Mouse (Mus musculus) c-Kit-positive CD71-negative TER-119-negative erythroid progenitor cells, embryonic 14.5 days (primary cell): ENCODE data around the gene Gm43552.
"Not testable (repeated sequence)": the region's sequence is repeated elsewhere in the genome, so short reads cannot be mapped to it uniquely, and the experiment has no call there.

Experiments
- DNase-seq: peaks from one replicate; pipeline ENCODE4 v3.0.0-alpha.2; 2013; ENCODE audit warnings: low read depth

Gene Gm43552

GRCm38 (mm10) chr5:65491767-65492715, 592 bp downstream of the Gm43552 start:
- no peak for DNase-seq

DNA sequence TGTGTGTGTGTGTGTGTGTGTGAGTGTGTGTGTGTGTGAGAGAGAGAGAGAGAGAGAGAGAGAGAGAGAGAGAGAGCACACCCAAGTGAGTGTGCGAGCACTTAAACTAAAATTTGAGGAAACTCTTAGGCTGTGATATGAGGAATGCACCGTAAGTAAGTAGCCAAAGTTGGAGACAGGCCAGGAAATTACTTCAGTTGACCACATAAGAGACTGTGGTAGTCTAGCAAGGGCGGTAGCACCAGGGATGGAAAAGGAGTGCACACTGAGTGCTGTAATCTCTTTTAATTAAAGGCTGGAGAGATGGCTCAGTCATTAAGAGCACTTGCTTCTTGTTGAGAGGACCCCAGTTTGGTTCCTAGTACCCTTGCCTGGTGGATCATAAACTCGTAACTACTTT, 2.8 kb downstream of the Gm43552 start:
- DNase-seq: no peak

- DNase-seq: no peak
These were observed 3.9 kb downstream of the Gm43552 start for GRCm38 (mm10) chr5:65488725-65489124.

DNA sequence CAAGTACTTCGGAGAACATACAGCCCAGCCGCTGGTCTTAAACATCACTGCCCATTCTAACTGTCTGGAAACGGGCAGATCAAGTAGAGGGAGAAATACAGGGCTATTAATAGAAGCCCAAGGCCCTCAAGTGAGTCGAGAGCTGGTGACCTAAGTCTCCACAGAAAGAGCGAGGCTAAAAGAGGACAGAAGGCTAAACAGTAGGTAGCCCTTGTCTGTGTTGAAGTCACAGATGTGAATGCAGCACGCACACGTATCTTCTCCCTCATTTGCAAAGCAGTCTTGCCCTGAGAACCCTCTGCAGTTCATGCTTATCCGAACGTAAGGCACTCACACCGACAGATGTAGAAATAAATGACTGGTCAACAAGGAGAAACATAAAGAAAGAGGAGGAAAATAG, 5.3 kb downstream of the Gm43552 start:
- DNase-seq: no peak

DNA sequence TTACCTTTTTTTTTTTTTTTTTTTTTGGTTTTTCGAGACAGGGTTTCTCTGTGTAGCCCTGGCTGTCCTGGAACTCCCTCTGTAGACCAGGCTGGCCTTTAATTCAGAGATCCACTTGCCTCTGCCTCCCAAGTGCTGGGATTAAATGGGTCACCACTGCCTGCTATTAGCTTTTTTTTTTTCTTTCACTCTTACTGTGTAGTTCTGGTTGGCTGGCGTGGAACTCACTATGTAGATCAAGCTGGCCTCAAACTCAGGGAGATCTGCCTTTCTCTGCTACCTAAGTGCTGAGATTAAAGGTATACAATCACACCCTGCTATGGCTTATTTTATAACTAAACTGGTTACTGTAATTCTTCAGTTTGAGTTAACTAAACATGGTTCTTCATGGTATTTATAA, 6.1 kb downstream of the Gm43552 start:
- no peak for DNase-seq

GRCm38 (mm10) chr5:65482996-65483395, 9.6 kb downstream of the Gm43552 start:
- no peak for DNase-seq

- DNase-seq: peak; percentile 19
These were observed 12.1 kb downstream of the Gm43552 start for GRCm38 (mm10) chr5:65480511-65480910.

GRCm38 (mm10) chr5:65479681-65480445, 12.8 kb downstream of the Gm43552 start:
- DNase-seq: no peak

DNA sequence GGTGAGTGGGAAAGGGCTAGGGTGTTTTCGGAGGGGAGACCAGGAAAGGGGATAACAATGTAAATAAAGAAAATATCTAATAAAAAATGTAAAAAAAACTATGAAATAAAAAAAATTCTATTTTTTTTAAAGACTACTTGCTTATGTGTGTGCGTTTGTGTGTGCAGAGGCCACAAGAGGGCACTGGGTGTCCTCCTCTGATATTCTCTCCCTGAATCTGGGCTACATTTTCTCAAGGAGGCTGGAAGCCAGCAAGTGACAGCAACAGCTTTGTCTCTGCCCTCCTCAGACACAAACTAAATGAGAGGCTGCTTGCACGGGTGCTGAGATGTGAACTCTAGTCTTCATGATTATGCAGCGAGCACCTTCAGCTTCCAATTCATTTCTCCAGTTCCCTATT, 14.4 kb downstream of the Gm43552 start:
- no peak for DNase-seq

GRCm38 (mm10) chr5:65476739-65477138, 15.9 kb downstream of the Gm43552 start:
- DNase-seq: not testable (repeated sequence)

DNA sequence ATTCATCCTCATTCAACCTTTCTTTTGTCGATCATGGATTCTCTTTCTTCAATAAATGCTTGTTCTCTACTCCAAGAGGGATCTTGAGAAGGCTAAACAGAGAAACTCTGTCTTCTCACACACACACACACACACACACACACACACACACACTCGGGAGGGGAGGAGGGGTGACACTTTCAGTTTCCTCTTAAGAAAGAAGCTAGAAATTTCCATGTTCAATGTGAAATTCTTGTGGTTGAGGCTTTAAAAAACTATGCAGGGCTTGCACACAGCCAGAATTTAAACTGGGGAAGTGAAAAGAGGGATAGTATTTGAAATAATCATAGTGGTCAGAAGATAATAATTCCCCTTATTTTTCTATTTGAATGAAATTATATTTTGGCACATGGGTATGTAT, 16.8 kb downstream of the Gm43552 start:
- DNase-seq: no peak

GRCm38 (mm10) chr5:65469766-65470165, 22.9 kb downstream of the Gm43552 start:
- DNase-seq: no peak

GRCm38 (mm10) chr5:65466911-65467310, 25.7 kb downstream of the Gm43552 start:
- DNase-seq: no peak

- DNase-seq: no peak
These were observed 32.3 kb downstream of the Gm43552 start for GRCm38 (mm10) chr5:65460361-65460760.

- no peak for DNase-seq
These were observed 33.2 kb downstream of the Gm43552 start for GRCm38 (mm10) chr5:65459454-65459853.

- no peak for DNase-seq
These were observed 34.8 kb downstream of the Gm43552 start for GRCm38 (mm10) chr5:65457846-65458245.

GRCm38 (mm10) chr5:65457086-65457827, 35.4 kb downstream of the Gm43552 start:
- no peak for DNase-seq

DNA sequence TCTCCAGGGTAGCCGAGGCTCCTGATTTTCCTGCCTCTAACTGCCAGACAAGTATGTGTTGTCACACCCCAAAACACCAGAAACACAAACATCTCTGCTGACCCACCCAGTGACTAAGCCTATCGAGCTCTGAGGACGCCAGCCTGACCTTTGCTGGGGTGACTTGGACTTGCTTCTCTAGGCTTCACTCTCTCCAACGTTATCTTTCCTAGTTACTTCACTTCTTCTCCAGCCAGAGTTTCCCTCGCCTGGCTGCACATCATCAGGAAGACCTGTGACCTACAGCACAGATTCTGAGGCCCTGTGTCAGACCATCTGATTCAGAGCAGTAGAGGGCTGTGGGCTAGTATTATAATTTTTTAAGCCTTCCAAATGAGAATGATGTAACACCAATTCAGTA, 37.9 kb downstream of the Gm43552 start:
- no peak for DNase-seq

- no peak for DNase-seq
These were observed 43.7 kb downstream of the Gm43552 start for GRCm38 (mm10) chr5:65448941-65449340.

- DNase-seq: no peak
These were observed 44.8 kb downstream of the Gm43552 start for GRCm38 (mm10) chr5:65447826-65448225.

DNA sequence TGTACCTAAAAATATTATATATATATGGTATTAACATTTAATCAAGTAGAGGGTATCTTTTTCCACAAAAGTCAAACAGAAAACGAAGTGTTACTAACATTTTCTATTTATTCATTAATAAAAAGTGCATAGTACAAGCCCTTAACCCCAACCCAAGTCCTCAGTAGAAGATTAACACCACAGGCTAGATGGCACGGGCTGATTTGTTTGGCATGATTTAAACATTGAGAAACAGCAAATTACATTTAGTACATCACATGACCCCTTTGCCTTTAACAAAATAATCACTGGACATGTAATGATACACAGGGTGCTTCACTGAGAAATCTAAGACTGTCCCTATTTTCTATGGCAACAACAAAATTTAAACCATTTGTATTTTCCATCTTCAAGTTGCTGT, 45.9 kb downstream of the Gm43552 start:
- DNase-seq: no peak

- no peak for DNase-seq
These were observed 47.7 kb downstream of the Gm43552 start for GRCm38 (mm10) chr5:65444981-65445380.
